Mouse (Mus musculus): ENCODE results near the gene Kdm4b.

The Kdm4b gene

GRCm38 (mm10) chr17:56387612-56388011 lies 61.8 kb downstream of the Kdm4b start:
- no peak for DNase-seq (ENCODE audit: low spot score)

GRCm38 (mm10) chr17:56393238-56393637 lies 67.4 kb downstream of the Kdm4b start:
- no peak for DNase-seq (ENCODE audit: low spot score)

GRCm38 (mm10) chr17:56393889-56394288 lies 68.0 kb downstream of the Kdm4b start:
- DNase-seq (ENCODE audit: low spot score) = no peak

- DNase-seq (ENCODE audit: low spot score) = no peak
Measured at GRCm38 (mm10) chr17:56396051-56396450, 70.2 kb downstream of the Kdm4b start.

- no peak for DNase-seq (ENCODE audit: low spot score)
Measured at GRCm38 (mm10) chr17:56400221-56400620, 74.4 kb downstream of the Kdm4b start.

GRCm38 (mm10) chr17:56401051-56401521 lies 75.2 kb downstream of the Kdm4b start:
- no peak for DNase-seq (ENCODE audit: low spot score)

GRCm38 (mm10) chr17:56405341-56405740 lies 79.5 kb downstream of the Kdm4b start:
- DNase-seq (ENCODE audit: low spot score) = no peak

- DNase-seq (ENCODE audit: low spot score) = no peak
Measured at GRCm38 (mm10) chr17:56405856-56406840, 80.3 kb downstream of the Kdm4b start.

GRCm38 (mm10) chr17:56406878-56407277 lies 81.0 kb downstream of the Kdm4b start:
- no peak for DNase-seq (ENCODE audit: low spot score)

GRCm38 (mm10) chr17:56407379-56407778 lies 81.5 kb downstream of the Kdm4b start:
- no peak for DNase-seq (ENCODE audit: low spot score)

GRCm38 (mm10) chr17:56408965-56409625 lies 83.2 kb downstream of the Kdm4b start:
- DNase-seq (ENCODE audit: low spot score) = no peak

GRCm38 (mm10) chr17:56409759-56410158 lies 83.9 kb downstream of the Kdm4b start:
- DNase-seq (ENCODE audit: low spot score) = no peak

GRCm38 (mm10) chr17:56411437-56411836 lies 85.6 kb downstream of the Kdm4b start:
- DNase-seq (ENCODE audit: low spot score) = no peak

- DNase-seq (ENCODE audit: low spot score) = peak; percentile 27
Measured at GRCm38 (mm10) chr17:56413113-56413512, 87.3 kb downstream of the Kdm4b start.

- DNase-seq (ENCODE audit: low spot score) = no peak
Measured at GRCm38 (mm10) chr17:56414785-56415184, 88.9 kb downstream of the Kdm4b start.

GRCm38 (mm10) chr17:56418304-56418703 lies 92.4 kb downstream of the Kdm4b start:
- DNase-seq (ENCODE audit: low spot score) = no peak

GRCm38 (mm10) chr17:56420022-56420421 lies 94.2 kb downstream of the Kdm4b start:
- DNase-seq (ENCODE audit: low spot score) = no peak

- DNase-seq (ENCODE audit: low spot score) = peak; percentile 85
Measured at GRCm38 (mm10) chr17:56424726-56425583, 99.1 kb downstream of the Kdm4b start.

- DNase-seq (ENCODE audit: low spot score) = peak; percentile 87
Measured at GRCm38 (mm10) chr17:56425584-56425914, 99.7 kb downstream of the Kdm4b start.

- DNase-seq (ENCODE audit: low spot score) = no peak
Measured at GRCm38 (mm10) chr17:56425941-56426340, 100.1 kb downstream of the Kdm4b start.

GRCm38 (mm10) chr17:56427857-56428256 lies 102.0 kb downstream of the Kdm4b start:
- no peak for DNase-seq (ENCODE audit: low spot score)

GRCm38 (mm10) chr17:56431582-56431981 lies 105.7 kb downstream of the Kdm4b start:
- DNase-seq (ENCODE audit: low spot score) = no peak
